Mouse (Mus musculus): ENCODE results near the gene Nck2.

GRCm38 (mm10) chr1:43583564-43583963, 139.2 kb downstream of the Nck2 start:
- no peak for TF ChIP-seq MAFK (IDR thresholded peaks at IDR 0.05; ENCODE audit: insufficient read depth, low read depth, low read length)
- TF ChIP-seq ZNF384 (IDR thresholded peaks at IDR 0.05; ENCODE audit: low read depth, low read length) = no peak
- TF ChIP-seq CHD2 (IDR thresholded peaks at IDR 0.05; ENCODE audit: low read depth, low read length) = no peak
- no peak for TF ChIP-seq ZC3H11A (IDR thresholded peaks at IDR 0.05; ENCODE audit: borderline replicate concordance, low read depth, low read length)
